Mouse (Mus musculus) cerebellum, adult 2 months (tissue): Measurements from ENCODE around the gene 2700081O15Rik. TPM values are rescaled to one million over a fixed set of nuclear protein-coding genes. Genes with fewer than 3 reads are reported as not detected.

Source experiments
- DNase-seq, 2 experiments: peaks; one replicate each; pipeline ENCODE4 v3.0.0; 2021
- H3K27ac ChIP-seq: fragments of 200-500 bp; 2 replicates; pipeline ENCODE4 v1.5.1; 2012; ENCODE audit warnings: low read length, control low read depth, inconsistent platforms; ENCODE audit not compliant: insufficient read depth
- H3K27me3 ChIP-seq: fragments of 200-500 bp; 2 replicates; pipeline ENCODE4 v1.6.1; 2012; ENCODE audit warnings: inconsistent platforms, mild to moderate bottlenecking, low read length, moderate library complexity; ENCODE audit not compliant: control insufficient read depth, insufficient read depth
- H3K4me1 ChIP-seq: fragments of 200-500 bp; 2 replicates; pipeline ENCODE4 v1.6.1; 2011; ENCODE audit warnings: low read length; ENCODE audit not compliant: control insufficient read depth, insufficient read depth
- H3K4me3 ChIP-seq: fragments of 200-500 bp; replicated peaks from 2 replicates; pipeline ENCODE3; 2011; ENCODE audit warnings: mild to moderate bottlenecking, low read depth, low read length, control low read depth; ENCODE audit not compliant: insufficient read depth
- CTCF ChIP-seq: fragments of 200-500 bp; IDR thresholded peaks from 2 replicates; pipeline ENCODE4 v1.5.1; 2011; ENCODE audit warnings: low read depth, mild to moderate bottlenecking, control low read depth, low read length, moderate library complexity, borderline replicate concordance; ENCODE audit not compliant: insufficient read depth
- POLR2A ChIP-seq: fragments of 200-500 bp; IDR thresholded peaks from 2 replicates; pipeline ENCODE4 v1.6.1; 2011; ENCODE audit warnings: low read length, control low read depth, borderline replicate concordance; ENCODE audit not compliant: insufficient read depth
- WGBS: fragments of 180-500 bp; shearing (Covaris S2); methylation state at CpG from one replicate; pipeline ENCODE4 v1.1.7; 2018; 5-methylcytosine and 5-hydroxymethylcytosine counted together
- polyA plus RNA-seq: library from polyadenylated mRNA; depleted of rRNA; stranded (reverse); fragments of >200 nt; gene quantifications from 2 replicates; pipeline ENCODE4 v1.2.3, GENCODE M21; 2012; rRNA removed

Gene 2700081O15Rik
- polyA plus RNA-seq, 1 experiment: 16.3 TPM

DNA sequence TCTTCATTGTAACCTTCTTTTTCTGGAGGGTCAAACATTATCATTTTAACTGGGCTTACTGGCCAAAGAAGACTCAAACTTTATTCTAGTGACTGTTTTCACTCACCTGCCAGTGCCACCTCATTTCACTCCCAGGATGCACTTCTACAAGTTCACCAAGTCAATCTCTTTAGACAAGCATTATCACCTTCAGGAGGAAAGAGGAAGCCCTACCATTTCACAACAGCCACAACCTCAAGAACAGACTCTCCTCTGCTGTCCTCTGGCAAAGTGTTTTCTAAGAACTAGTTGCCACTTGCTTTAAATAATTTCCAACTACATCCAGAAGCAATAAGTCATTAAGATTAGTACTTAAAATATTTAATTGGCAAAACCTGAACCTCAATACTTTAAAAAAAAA lies 50.5 kb downstream of the 2700081O15Rik start:
- no peak for TF ChIP-seq CTCF
- TF ChIP-seq POLR2A: no peak
- H3K27ac ChIP-seq: no peak overlapping the region

GRCm38 (mm10) chr19:7470643-7471042 lies 53.2 kb downstream of the 2700081O15Rik start:
- WGBS: 85% methylated on average over 2 of the region's 2 CpGs
- Histone ChIP-seq H3K27me3 (no peaks in the 10 kb centered on the region), H3K4me3 (no peak overlapping the region), H3K4me1 (peaks cover 4% of the 10 kb centered on the region; the same call in 1 of the 2 replicates), H3K27ac (no peak overlapping the region)
- DNase-seq: no peak
- no peak for TF ChIP-seq CTCF
- no peak for TF ChIP-seq POLR2A

More for the DNA sequence above, 50.5 kb downstream of the 2700081O15Rik start:
- no peak for DNase-seq
- peaks cover 4% of the 10 kb centered on the region; the same call in 1 of the 2 replicates for H3K4me1 ChIP-seq
- H3K27me3 ChIP-seq: no peaks in the 10 kb centered on the region
- no peak overlapping the region for H3K4me3 ChIP-seq

Other genes starting within 250 kb of the 2700081O15Rik start
- 234 and 248 TPM in 2 replicates for gene Otub1, start 211.3 kb upstream of the 2700081O15Rik start, polyA plus RNA-seq
- 1,171 and 1,228 TPM in 2 replicates for gene Cox8a, start 200.0 kb upstream of the 2700081O15Rik start, polyA plus RNA-seq
- gene Naa40, start 176.4 kb upstream of the 2700081O15Rik start, polyA plus RNA-seq: 44.8 and 46.2 TPM in 2 replicates
- gene Rcor2, start 150.3 kb upstream of the 2700081O15Rik start, polyA plus RNA-seq: 8.7 and 9.2 TPM in 2 replicates
- gene Mark2, start 75.8 kb upstream of the 2700081O15Rik start, polyA plus RNA-seq: 75.3 and 76.2 TPM in 2 replicates
- gene Spindoc, start 34.6 kb upstream of the 2700081O15Rik start, polyA plus RNA-seq: 18.5 and 19.0 TPM in 2 replicates
- gene Rtn3, start 65.7 kb downstream of the 2700081O15Rik start, polyA plus RNA-seq: 563 and 663 TPM in 2 replicates
- 18.1 and 18.3 TPM in 2 replicates for gene Atl3, start 76.4 kb downstream of the 2700081O15Rik start, polyA plus RNA-seq
- 50.6 and 56.9 TPM in 2 replicates for gene Pla2g16, start 139.8 kb downstream of the 2700081O15Rik start, polyA plus RNA-seq
- 0.05 and 0.06 TPM in 2 replicates for gene Lgals12, start 189.6 kb downstream of the 2700081O15Rik start, polyA plus RNA-seq
- gene Hrasls5, start 194.9 kb downstream of the 2700081O15Rik start, polyA plus RNA-seq: 0.21 TPM in 1 of 2 replicates, not detected in the other